Mouse (Mus musculus): ENCODE data around the gene Anxa4. TPM values are rescaled to one million over a fixed set of nuclear protein-coding genes. Genes with fewer than 3 reads are reported as not detected.

Gene Anxa4
- polyA plus RNA-seq, 1 experiment from 2014 or later: 5.9 TPM

GRCm38 (mm10) chr6:86686971-86687370 lies 106.4 kb downstream of the Anxa4 start:
- Histone ChIP-seq H3K9me3 (no peaks in the 10 kb centered on the region), H3K4me2 (replicated peaks) (no peak overlapping the region), H3K4me3 (no peak overlapping the region), H3K27ac (replicated peaks) (no peak overlapping the region), H3K36me3 (peaks cover 43% of the 10 kb centered on the region), H3K27me3 (no peaks in the 10 kb centered on the region), H3K4me1 (peaks cover 13% of the 10 kb centered on the region), H3K9ac (replicated peaks) (no peak overlapping the region)
- ATAC-seq (replicated peaks): no peak
- WGBS: 59% methylated on average over 1 of the region's 1 CpGs

Other genes with a start within 250 kb of the Anxa4 start
- 0.59 and 0.61 TPM in 2 replicates for gene Asprv1, start 165.4 kb downstream of the Anxa4 start, polyA plus RNA-seq (2015; fragmentation: Nextera tagmentation; extraction: Ambion mirVana)
- 22.8 and 23.2 TPM in 2 replicates for gene Mxd1, start 124.4 kb downstream of the Anxa4 start, polyA plus RNA-seq (2015; fragmentation: Nextera tagmentation; extraction: Ambion mirVana)
- 113 and 124 TPM in 2 replicates for gene Snrnp27, start 109.1 kb downstream of the Anxa4 start, polyA plus RNA-seq (2015; fragmentation: Nextera tagmentation; extraction: Ambion mirVana)
- 48.3 TPM in 2 replicates for gene Gmcl1, start 60.2 kb downstream of the Anxa4 start, polyA plus RNA-seq (2015; fragmentation: Nextera tagmentation; extraction: Ambion mirVana)
- gene Aak1, start 55.9 kb upstream of the Anxa4 start, polyA plus RNA-seq (2015; fragmentation: Nextera tagmentation; extraction: Ambion mirVana): 36.1 and 39.3 TPM in 2 replicates
- 101 and 106 TPM in 2 replicates for gene Nfu1, start 215.7 kb upstream of the Anxa4 start, polyA plus RNA-seq (2015; fragmentation: Nextera tagmentation; extraction: Ambion mirVana)
- 18.6 and 19.6 TPM in 2 replicates for gene Gfpt1, start 249.3 kb upstream of the Anxa4 start, polyA plus RNA-seq (2015; fragmentation: Nextera tagmentation; extraction: Ambion mirVana)

Measured in forebrain, embryonic 15.5 days (tissue).